Mouse (Mus musculus) midbrain, embryonic 12.5 days (tissue): ENCODE results near the gene Mrnip. TPM values are rescaled to one million over a fixed set of nuclear protein-coding genes. Genes with fewer than 3 reads are reported as not detected.
A peak's percentile ranks its signal among the peaks of the same experiment; 100 is the strongest.

Experiments used
- ATAC-seq: fragments of 200-750 bp; cut with Nextera tagmentation; 2 replicates; pipeline ENCODE4 v1.8.0; 2017; ENCODE audit warnings: low read depth, moderate TSS enrichment, moderate library complexity; ENCODE audit not compliant: low FRiP score
- H3K27ac ChIP-seq: fragments of 300-500 bp; sonication (generic); replicated peaks from 2 replicates; pipeline ENCODE4 v1.5.1; 2016; ENCODE audit warnings: mild to moderate bottlenecking
- H3K27me3 ChIP-seq: fragments of 300-500 bp; sonication (generic); 2 replicates; pipeline ENCODE4 v1.6.1; 2016; ENCODE audit warnings: mild to moderate bottlenecking
- H3K36me3 ChIP-seq: fragments of 300-500 bp; sonication (generic); 2 replicates; pipeline ENCODE4 v1.6.1; 2016
- H3K4me1 ChIP-seq: fragments of 300-500 bp; sonication (generic); 2 replicates; pipeline ENCODE4 v1.6.1; 2016
- H3K4me2 ChIP-seq: fragments of 300-500 bp; sonication (generic); replicated peaks from 2 replicates; pipeline ENCODE4 v1.6.1; 2016; ENCODE audit warnings: mild to moderate bottlenecking, moderate library complexity
- H3K4me3 ChIP-seq: fragments of 300-500 bp; sonication (generic); 2 replicates; pipeline ENCODE4 v1.5.1; 2016; ENCODE audit warnings: mild to moderate bottlenecking
- H3K9ac ChIP-seq: fragments of 300-500 bp; sonication (generic); replicated peaks from 2 replicates; pipeline ENCODE4 v1.6.1; 2016; ENCODE audit warnings: mild to moderate bottlenecking, moderate library complexity
- H3K9me3 ChIP-seq: fragments of 300-500 bp; sonication (generic); 2 replicates; pipeline ENCODE4 v1.6.1; 2016; ENCODE audit warnings: mild to moderate bottlenecking
- WGBS: fragments of 180-500 bp; shearing (Covaris S2); methylation state at CpG from one replicate; pipeline ENCODE4 v1.1.7; 2016; 5-methylcytosine and 5-hydroxymethylcytosine counted together
- polyA plus RNA-seq: library from polyadenylated mRNA; unstranded; fragments of >200 nt; fragmentation: Nextera tagmentation; extraction: Ambion mirVana; gene quantifications from 2 replicates; pipeline ENCODE4 v1.2.1, GENCODE M21; 2016

Gene Mrnip
- polyA plus RNA-seq, 1 experiment from 2014 or later, result 23.3 TPM

DNA sequence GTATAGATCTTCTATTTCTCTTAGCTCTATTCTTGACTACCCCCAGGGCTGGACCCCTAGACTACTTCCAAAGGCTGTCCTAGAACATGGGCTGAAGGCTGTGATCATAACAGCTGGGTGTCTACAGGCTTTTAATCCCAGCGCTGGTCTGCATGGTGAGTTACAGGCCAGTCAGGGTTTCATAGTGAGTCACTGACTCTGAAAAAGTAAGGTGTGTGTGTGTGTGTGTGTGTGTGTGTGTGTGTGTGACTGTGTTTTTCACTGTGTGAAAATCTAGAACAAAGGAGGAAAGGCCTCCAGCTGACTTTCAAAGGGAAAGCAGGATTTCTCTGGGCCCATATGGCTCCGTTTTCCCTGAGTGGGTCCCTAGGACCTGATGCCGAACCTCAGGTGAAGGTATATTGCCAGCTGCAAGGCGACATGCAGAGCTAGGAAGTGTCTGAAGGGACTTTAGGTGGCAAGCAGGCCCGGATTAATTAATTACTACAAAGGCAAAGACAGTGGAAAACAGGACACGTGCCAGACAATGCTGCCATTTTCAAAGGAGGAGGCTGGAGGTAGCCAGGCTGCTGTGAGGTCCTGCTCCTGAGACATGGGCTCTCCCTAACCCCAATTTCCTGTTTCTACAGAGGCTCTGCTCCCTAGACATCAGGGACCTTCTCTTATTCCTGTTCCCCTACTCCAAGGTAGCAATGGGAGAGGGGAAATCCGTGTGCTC, 48.5 kb downstream of the Mrnip start:
- no peak for ATAC-seq
- Histone ChIP-seq H3K9ac (no peak overlapping the region), H3K27ac (no peak overlapping the region), H3K4me2 (peak overlapping the region; percentile 6; the same call in 1 of the 2 replicates), H3K4me3 (no peak overlapping the region), H3K27me3 (peaks cover 15% of the 10 kb centered on the region), H3K4me1 (peaks cover 27% of the 10 kb centered on the region), H3K9me3 (no peaks in the 10 kb centered on the region), H3K36me3 (no peaks in the 10 kb centered on the region)
- WGBS, result 48% methylated on average over 7 of the region's 7 CpGs

DNA sequence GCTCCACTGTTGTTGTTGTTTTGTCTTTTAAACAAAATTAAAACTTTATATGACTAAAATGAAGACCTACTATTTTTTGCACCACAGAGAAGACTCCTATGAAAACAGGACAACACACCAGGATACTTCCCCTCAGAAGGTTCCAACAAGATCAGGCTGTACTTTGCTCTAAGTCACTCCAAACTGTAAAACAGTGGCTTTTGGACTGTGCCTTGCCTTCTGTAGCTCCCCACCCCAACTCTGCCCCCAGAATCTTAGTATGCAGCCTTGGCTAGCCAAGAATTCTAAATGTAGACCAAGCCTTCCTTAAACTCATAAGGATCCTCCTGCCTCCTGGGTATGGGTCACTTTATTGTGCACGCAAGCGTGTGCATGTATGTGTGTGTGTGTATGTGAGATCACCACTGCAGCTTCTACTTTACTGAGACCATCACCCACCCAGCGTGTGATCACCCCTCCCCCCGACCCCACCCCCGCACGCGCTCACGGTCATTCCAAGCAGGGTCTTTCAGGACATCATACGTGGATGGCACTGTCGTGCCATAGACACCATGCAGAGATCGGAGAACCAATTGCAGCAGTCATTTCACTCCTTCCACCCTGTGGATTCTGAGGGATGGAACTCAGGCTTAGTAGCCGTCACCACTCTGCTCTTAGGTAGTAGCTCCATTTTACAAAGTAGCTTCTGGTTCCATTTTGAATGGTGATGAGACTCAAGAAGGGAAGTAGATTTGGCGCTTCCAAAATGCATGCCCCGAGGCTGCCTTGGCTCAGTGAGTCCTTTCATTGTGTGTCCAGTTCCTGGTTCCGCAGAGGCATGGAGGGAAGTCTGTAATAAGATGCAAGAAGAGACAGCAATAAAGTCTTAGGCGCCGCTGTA, 49.8 kb downstream of the Mrnip start:
- peaks cover 19% of the 10 kb centered on the region for H3K27me3 ChIP-seq
- peak overlapping the region; percentile 98 for H3K9ac ChIP-seq
- no peaks in the 10 kb centered on the region for H3K9me3 ChIP-seq
- H3K27ac ChIP-seq, result peak overlapping the region; percentile 90
- WGBS, result 7% methylated on average over 17 of the region's 17 CpGs
- H3K4me1 ChIP-seq, result peaks cover 33% of the 10 kb centered on the region
- peak overlapping the region; percentile 91 for H3K4me2 ChIP-seq
- H3K36me3 ChIP-seq, result no peaks in the 10 kb centered on the region
- 0 out of 2 replicates have a peak, but pooled peaks have one; percentile 1 for ATAC-seq
- H3K4me3 ChIP-seq, result peak overlapping the region; percentile 96

DNA sequence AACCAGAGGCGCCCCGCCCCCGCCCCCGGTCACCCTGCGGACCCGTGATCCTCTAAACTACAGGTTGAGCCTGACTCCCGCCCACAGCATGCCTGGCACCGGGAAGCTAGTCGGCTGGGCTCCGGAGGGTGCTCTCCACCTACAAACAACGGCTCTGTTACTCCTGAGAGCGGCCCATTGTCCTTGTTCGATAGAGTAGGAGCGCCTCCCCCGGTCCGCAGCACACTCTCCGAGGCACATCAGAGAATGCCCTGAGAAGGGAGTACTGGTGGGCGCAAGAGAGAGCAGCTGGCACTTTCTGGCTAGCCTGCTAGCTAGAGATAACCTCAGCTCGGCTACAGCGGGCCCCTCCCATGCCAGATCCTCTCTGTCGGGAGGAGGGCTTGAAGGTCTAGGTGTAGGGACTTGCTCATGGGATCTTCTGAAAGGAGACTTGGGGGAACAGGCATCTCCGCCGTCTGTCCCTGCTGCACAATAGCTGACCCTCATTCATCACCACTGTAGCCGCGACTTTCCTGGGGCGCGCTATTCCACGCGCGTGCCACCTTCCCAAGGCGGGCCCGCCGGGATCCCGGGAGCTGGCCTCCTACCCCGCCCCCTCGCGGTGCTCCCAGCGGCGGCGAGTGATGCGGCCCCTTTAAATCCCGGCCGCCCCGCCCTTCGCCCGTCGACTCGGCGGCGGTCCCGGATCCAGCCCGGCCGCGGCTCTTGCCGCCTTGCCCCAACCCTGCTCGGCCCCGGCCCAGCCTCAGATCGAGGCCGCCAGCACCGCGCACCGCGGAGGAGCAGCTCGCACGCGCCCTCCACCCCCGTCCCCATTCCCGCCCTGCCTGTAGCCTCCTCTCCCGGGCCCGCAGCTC, 50.7 kb downstream of the Mrnip start:
- WGBS, result under 1% methylated on average over 64 of the region's 70 CpGs
- peak overlapping the region; percentile 91 for H3K4me2 ChIP-seq
- H3K9me3 ChIP-seq, result no peaks in the 10 kb centered on the region
- peak overlapping the region; percentile 98 for H3K9ac ChIP-seq
- peaks cover 28% of the 10 kb centered on the region for H3K27me3 ChIP-seq
- no peaks in the 10 kb centered on the region for H3K36me3 ChIP-seq
- peak overlapping the region; percentile 96 for H3K4me3 ChIP-seq
- H3K4me1 ChIP-seq, result peaks cover 35% of the 10 kb centered on the region
- ATAC-seq, result peak; percentile 85
- peak overlapping the region; percentile 90 for H3K27ac ChIP-seq

DNA sequence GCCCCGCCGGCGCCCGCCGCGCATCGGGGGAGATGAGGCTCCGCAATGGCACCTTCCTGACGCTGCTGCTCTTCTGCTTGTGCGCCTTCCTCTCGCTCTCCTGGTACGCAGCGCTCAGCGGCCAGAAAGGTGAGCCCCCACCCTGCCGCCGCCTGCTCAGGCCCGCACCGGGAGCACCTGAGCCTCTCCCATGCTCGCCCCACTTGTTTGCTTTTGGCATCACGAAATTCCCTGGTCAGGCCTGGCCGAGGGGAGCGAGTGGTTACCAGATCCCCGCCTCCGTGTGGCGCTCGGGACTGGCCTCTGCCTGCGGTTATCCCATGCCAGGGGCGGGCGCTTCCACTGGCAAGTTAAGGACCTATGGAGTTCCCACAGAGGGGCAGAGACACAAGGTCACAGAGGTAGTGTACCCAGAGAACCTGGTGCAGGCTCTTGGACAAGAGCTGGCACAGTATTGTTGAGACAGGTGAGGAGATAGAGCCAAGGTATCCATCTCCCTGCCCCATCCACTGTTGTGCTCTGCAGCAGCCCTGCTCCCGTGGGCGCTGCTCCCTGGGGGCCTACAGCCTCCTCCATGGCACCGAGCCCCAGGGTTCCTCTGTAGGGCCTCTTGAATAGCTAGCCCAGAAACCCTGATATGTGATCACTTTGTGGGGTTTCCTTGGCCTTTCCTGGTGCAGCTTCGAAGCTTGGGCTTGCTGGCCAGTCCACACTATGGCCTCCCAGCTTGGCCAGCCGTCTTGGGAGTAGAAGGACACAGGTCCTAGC, 51.6 kb downstream of the Mrnip start:
- H3K9ac ChIP-seq, result peak overlapping the region; percentile 98
- H3K4me2 ChIP-seq, result peak overlapping the region; percentile 91
- peak overlapping the region; percentile 96 for H3K4me3 ChIP-seq
- H3K36me3 ChIP-seq, result 0 out of 2 replicates have a peak, but pooled peaks cover 3% of the 10 kb centered on the region
- peaks cover 37% of the 10 kb centered on the region for H3K4me1 ChIP-seq
- H3K27me3 ChIP-seq, result peaks cover 37% of the 10 kb centered on the region
- WGBS, result 4% methylated on average over 32 of the region's 34 CpGs
- peak overlapping the region; percentile 90 for H3K27ac ChIP-seq
- H3K9me3 ChIP-seq, result no peaks in the 10 kb centered on the region
- no peak; the same call in none of the 2 replicates for ATAC-seq

DNA sequence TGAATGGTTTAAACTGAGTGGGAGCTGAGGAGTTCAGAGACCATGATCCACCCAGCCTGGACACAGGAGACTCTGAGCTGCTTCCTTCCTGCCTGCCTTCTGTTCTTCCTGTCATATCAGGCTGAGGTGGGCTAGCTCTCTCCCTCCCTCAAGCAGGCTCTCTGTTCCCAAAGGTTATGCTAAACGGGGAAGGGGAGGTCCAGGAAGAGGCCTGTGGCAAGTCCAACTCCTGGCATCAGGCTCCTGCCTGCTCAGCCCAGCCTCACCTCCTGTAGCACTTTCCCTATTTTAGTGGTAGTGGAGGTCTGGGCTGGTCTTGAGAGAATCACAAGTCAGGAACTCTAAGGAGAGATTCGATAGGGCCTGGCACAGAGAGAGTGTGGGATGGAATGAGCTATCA, 52.2 kb downstream of the Mrnip start:
- WGBS, result 39% methylated on average over 2 of the region's 2 CpGs
- H3K4me2 ChIP-seq, result peak overlapping the region; percentile 91
- no peak for ATAC-seq
- peak overlapping the region; percentile 96 for H3K4me3 ChIP-seq
- H3K27ac ChIP-seq, result no peak overlapping the region
- 0 out of 2 replicates have a peak, but pooled peaks cover 5% of the 10 kb centered on the region for H3K36me3 ChIP-seq
- H3K9me3 ChIP-seq, result no peaks in the 10 kb centered on the region
- H3K27me3 ChIP-seq, result peaks cover 39% of the 10 kb centered on the region
- peak overlapping the region; percentile 98 for H3K9ac ChIP-seq
- H3K4me1 ChIP-seq, result peaks cover 39% of the 10 kb centered on the region

DNA sequence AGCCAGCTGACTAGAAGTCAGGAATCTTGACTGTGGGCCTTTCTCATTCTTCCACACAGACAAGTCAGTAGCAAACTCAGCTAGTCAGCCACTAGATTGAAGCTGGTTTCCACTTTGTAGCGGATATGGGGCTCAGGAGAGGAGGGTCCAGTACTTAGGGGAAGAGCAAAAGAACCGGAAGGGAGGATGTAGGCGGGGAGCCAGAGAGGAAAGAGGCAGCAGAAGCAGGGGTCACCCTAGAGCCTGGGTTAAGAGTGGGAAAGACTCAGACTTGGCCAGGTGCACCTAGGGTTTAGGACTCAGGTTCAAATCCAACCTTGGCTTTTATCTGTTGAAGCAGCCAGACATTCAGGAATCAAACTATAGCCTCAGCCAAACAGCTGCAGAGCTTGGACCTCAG, 53.0 kb downstream of the Mrnip start:
- no peak overlapping the region for H3K27ac ChIP-seq
- H3K4me3 ChIP-seq, result no peak overlapping the region
- peaks cover 48% of the 10 kb centered on the region for H3K27me3 ChIP-seq
- 83% methylated on average over 3 of the region's 3 CpGs for WGBS
- H3K9ac ChIP-seq, result no peak overlapping the region
- H3K36me3 ChIP-seq, result peaks cover 12% of the 10 kb centered on the region
- H3K9me3 ChIP-seq, result no peaks in the 10 kb centered on the region
- no peak for ATAC-seq
- H3K4me1 ChIP-seq, result peaks cover 39% of the 10 kb centered on the region
- no peak overlapping the region for H3K4me2 ChIP-seq

DNA sequence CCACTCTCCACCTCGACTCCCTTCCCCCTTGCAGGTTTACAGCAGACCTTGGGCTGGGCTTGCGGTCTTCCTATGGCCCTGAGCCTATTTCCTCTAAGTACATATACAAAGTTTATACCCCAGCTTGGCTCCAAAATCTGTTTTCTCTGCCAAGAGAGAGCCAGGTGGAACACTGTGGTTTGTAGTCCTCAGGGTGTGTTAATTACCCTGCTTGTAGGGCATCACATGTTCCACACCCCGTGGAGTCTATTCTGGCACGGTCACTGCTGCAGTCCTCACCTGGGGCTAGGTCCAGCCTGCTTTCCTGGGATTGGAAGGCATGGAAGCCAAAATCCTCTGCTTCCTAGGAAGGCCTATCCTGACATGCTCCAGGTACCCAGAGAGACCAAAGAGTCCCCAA, 53.5 kb downstream of the Mrnip start:
- H3K9me3 ChIP-seq, result no peaks in the 10 kb centered on the region
- peaks cover 17% of the 10 kb centered on the region for H3K36me3 ChIP-seq
- WGBS, result 93% methylated on average over 4 of the region's 4 CpGs
- H3K4me3 ChIP-seq, result no peak overlapping the region
- H3K9ac ChIP-seq, result no peak overlapping the region
- no peak overlapping the region for H3K27ac ChIP-seq
- H3K4me2 ChIP-seq, result no peak overlapping the region
- peaks cover 49% of the 10 kb centered on the region for H3K27me3 ChIP-seq
- no peak for ATAC-seq
- H3K4me1 ChIP-seq, result peaks cover 39% of the 10 kb centered on the region

DNA sequence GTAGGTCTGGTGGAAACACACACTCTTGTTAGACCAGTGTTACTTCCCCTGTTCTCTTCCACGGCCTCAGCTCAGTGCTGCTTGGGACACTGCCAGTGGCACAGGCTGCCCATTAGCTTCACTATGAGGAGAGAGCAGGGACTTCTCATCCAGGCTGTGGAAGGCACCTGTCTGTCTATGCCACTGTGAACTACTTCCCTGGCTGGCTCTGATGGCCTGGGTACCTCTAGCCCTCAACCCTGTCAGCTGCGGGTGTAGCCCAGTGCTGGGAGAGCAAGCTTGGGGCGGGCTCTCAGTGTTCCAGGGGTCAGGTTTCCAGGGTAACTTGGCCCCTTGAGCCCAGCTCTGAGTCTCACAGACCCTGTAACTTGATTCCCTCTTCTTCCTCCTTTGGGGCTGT, 54.5 kb downstream of the Mrnip start:
- peaks cover 27% of the 10 kb centered on the region for H3K36me3 ChIP-seq
- H3K27ac ChIP-seq, result no peak overlapping the region
- H3K4me3 ChIP-seq, result no peak overlapping the region
- H3K9ac ChIP-seq, result no peak overlapping the region
- WGBS, result 26% methylated on average over 3 of the region's 3 CpGs
- H3K4me1 ChIP-seq, result peaks cover 35% of the 10 kb centered on the region
- ATAC-seq, result no peak
- no peaks in the 10 kb centered on the region for H3K9me3 ChIP-seq
- H3K27me3 ChIP-seq, result peaks cover 45% of the 10 kb centered on the region
- no peak overlapping the region for H3K4me2 ChIP-seq

DNA sequence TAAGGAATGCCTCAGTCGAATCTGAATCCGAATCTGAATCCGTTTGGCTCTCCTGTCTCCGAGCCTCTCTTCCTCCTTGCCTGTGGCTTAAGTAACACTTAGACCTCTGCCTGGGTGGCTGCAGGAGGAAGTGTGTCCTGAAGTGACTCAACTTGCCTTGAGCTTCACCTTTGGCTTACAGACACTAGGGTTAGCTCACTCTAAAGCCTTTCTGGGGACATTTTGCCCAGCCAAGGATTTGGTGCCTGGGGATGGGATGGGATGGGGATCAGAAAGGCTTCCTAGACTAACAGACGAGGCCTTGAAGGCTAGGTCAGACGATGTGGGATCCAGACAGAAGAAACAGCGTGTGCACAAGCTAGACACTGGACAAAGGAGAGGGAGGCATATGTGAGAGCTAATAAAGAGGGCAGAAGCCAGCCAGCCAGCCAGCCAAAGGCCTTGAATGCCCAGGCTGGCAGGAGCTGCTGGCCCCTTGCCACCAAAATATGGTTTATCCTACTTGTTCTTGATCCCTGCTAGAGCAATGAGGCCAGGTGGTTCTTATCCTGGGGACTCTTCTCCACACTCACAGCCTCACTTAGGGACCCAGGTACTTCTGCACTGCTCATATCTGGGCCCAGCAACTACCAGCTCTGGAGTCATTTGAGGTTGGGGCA, 55.1 kb downstream of the Mrnip start:
- Histone ChIP-seq H3K4me3 (no peak overlapping the region), H3K9me3 (no peaks in the 10 kb centered on the region), H3K9ac (peak overlapping the region; percentile 28; the same call in 1 of the 2 replicates), H3K4me2 (no peak overlapping the region), H3K36me3 (peaks cover 33% of the 10 kb centered on the region), H3K27ac (no peak overlapping the region), H3K27me3 (peaks cover 49% of the 10 kb centered on the region), H3K4me1 (peaks cover 31% of the 10 kb centered on the region)
- ATAC-seq, result no peak
- 52% methylated on average over 7 of the region's 7 CpGs for WGBS

DNA sequence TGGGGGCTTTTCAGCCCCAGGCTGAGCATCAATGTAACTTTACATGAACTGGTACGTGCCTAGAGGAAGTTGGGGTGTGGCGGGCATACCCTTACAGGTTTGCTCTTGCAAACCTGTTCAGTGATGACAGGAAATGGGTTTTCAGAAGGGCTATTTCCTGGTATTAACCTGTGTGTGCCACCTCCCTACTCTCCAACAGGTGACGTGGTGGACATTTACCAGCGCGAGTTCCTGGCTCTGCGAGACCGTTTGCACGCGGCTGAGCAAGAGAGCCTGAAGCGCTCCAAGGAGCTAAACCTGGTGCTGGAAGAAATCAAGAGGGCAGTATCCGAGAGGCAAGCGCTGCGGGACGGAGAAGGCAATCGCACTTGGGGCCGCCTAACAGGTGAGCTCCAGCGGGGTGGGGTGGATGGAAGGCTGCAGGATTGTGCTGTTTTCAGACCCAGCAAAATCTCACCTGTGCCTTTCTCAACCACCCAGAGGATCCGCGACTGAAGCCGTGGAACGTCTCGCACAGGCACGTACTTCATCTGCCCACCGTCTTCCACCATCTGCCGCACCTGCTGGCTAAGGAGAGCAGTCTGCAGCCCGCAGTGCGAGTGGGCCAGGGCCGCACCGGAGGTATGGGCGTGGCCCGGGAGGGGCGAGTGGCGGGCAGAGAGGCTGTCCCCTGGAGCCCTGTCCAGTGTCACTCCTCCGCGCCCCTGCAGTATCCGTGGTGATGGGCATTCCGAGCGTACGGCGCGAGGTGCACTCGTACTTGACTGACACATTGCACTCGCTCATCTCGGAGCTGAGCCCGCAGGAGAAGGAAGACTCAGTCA, 56.4 kb downstream of the Mrnip start:
- ATAC-seq, result no peak
- Histone ChIP-seq H3K4me2 (peak overlapping the region; percentile 49), H3K9ac (0 out of 2 replicates have a peak overlapping the region, but pooled peaks have one; percentile 6), H3K36me3 (peaks cover 44% of the 10 kb centered on the region), H3K9me3 (no peaks in the 10 kb centered on the region), H3K27ac (no peak overlapping the region), H3K27me3 (peaks cover 62% of the 10 kb centered on the region), H3K4me3 (peak overlapping the region; percentile 15), H3K4me1 (peaks cover 33% of the 10 kb centered on the region)
- WGBS, result 21% methylated on average over 45 of the region's 45 CpGs
